Mouse (Mus musculus) lung, postnatal 0 days (tissue): ENCODE data around the gene Ccdc73. TPM values are rescaled to one million over a fixed set of nuclear protein-coding genes. Genes with fewer than 3 reads are reported as not detected.
A peak's percentile ranks its signal among the peaks of the same experiment; 100 is the strongest.

Source experiments
- ATAC-seq: fragments of 200-750 bp; cut with Nextera tagmentation; 2 replicates; pipeline ENCODE4 v1.8.0; 2017; ENCODE audit warnings: moderate library complexity
- DNase-seq: peaks from one replicate; pipeline ENCODE4 v3.0.0-alpha.2; 2016; ENCODE audit warnings: low spot score
- H3K27ac ChIP-seq: fragments of 300-500 bp; sonication (generic); 2 replicates; pipeline ENCODE4 v1.5.1; 2014; ENCODE audit warnings: antibody characterized with exemption, mild to moderate bottlenecking, low read length, mixed read lengths
- H3K27me3 ChIP-seq: fragments of 300-500 bp; sonication (generic); replicated peaks from 2 replicates; pipeline ENCODE4 v1.6.1; 2014; ENCODE audit warnings: low read length, mixed read lengths; ENCODE audit not compliant: insufficient read depth
- H3K36me3 ChIP-seq: fragments of 300-500 bp; sonication (generic); 2 replicates; pipeline ENCODE4 v1.6.1; 2014; ENCODE audit warnings: low read length, mixed read lengths; ENCODE audit not compliant: insufficient read depth
- H3K4me1 ChIP-seq: fragments of 300-500 bp; sonication (generic); 2 replicates; pipeline ENCODE4 v1.6.1; 2014; ENCODE audit warnings: antibody characterized with exemption, low read depth, low read length, mixed read lengths; ENCODE audit not compliant: insufficient read depth
- H3K4me2 ChIP-seq: fragments of 300-500 bp; sonication (generic); replicated peaks from 2 replicates; pipeline ENCODE4 v1.6.1; 2014; ENCODE audit warnings: low read depth, mild to moderate bottlenecking, low read length, moderate library complexity, mixed read lengths
- H3K4me3 ChIP-seq: fragments of 300-500 bp; sonication (generic); 2 replicates; pipeline ENCODE4 v1.5.1; 2014; ENCODE audit warnings: low read depth, low read length
- H3K9ac ChIP-seq: fragments of 300-500 bp; sonication (generic); replicated peaks from 2 replicates; pipeline ENCODE4 v1.6.1; 2014; ENCODE audit warnings: low read depth, mild to moderate bottlenecking
- H3K9me3 ChIP-seq: fragments of 300-500 bp; sonication (generic); 2 replicates; pipeline ENCODE4 v1.6.1; 2016; ENCODE audit warnings: low read length, mixed read lengths
- CTCF ChIP-seq: IDR thresholded peaks from 2 replicates; pipeline ENCODE4 v1.5.1; 2016; ENCODE audit warnings: antibody characterized with exemption, mild to moderate bottlenecking
- EP300 ChIP-seq: IDR thresholded peaks from 2 replicates; pipeline ENCODE4 v1.6.1; 2016; ENCODE audit warnings: antibody characterized with exemption, mild to moderate bottlenecking, control low read depth
- WGBS: fragments of 180-500 bp; shearing (Covaris S2); extraction: QIAGEN DNeasy Blood & Tissue Kit; methylation state at CpG from one replicate; pipeline ENCODE4 v1.1.7; 2014; 5-methylcytosine and 5-hydroxymethylcytosine counted together
- polyA plus RNA-seq: library from polyadenylated mRNA; unstranded; fragments of >200 nt; fragmentation: Nextera tagmentation; extraction: Ambion mirVana; gene quantifications from 2 replicates; pipeline ENCODE4 v1.2.1, GENCODE M21; 2015

The Ccdc73 gene
- polyA plus RNA-seq, 1 experiment from 2014 or later = 9.2 TPM

DNA sequence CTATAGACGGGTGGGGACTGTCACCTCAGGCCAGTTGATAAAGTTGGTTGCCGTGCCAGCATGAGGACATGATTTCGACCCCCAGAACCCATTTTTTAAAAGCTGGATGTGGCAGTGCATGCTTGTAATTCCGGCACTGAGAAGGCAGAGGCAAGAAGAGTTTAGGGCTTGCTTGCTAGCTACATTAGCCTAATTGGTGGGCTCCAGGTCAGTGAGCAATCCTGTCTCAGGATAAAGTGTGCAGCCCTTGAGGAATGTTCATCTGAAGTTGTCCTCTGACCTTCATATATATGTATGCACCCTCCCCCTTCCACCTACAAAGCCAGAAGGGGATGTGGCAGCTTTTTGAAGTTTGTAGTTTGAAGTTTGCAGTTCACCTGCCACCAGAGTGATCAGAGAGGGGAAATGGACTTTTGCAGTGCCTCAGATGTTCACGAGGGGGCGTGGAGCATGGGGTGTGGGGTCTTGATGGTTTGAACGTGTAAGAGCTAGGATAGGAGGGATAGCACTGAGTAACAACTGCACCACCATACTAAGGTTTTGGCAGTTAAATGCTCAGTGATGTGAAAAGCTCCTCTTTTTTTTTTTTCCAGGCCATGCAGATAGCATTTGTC, 170.5 kb downstream of the Ccdc73 start:
- DNase-seq (no peak), ATAC-seq (no peak)
- Histone ChIP-seq H3K4me1 (no peaks in the 10 kb centered on the region), H3K27ac (no peak overlapping the region), H3K4me3 (no peak overlapping the region), H3K4me2 (no peak overlapping the region), H3K27me3 (no peaks in the 10 kb centered on the region), H3K9me3 (no peaks in the 10 kb centered on the region), H3K36me3 (no peaks in the 10 kb centered on the region), H3K9ac (no peak overlapping the region)
- TF ChIP-seq EP300 (no peak), CTCF (no peak)
- WGBS = 67% methylated on average over 7 of the region's 7 CpGs

GRCm38 (mm10) chr2:105038879-105039278, 171.3 kb downstream of the Ccdc73 start:
- H3K4me2 ChIP-seq = no peak overlapping the region
- H3K27me3 ChIP-seq = no peaks in the 10 kb centered on the region
- ATAC-seq (no peak), DNase-seq (no peak)
- no peaks in the 10 kb centered on the region for H3K9me3 ChIP-seq
- H3K4me3 ChIP-seq = no peak overlapping the region
- WGBS = 91% methylated on average over 5 of the region's 5 CpGs
- no peak overlapping the region for H3K9ac ChIP-seq
- H3K36me3 ChIP-seq = no peaks in the 10 kb centered on the region
- H3K4me1 ChIP-seq = no peaks in the 10 kb centered on the region
- no peak overlapping the region for H3K27ac ChIP-seq
- no peak for TF ChIP-seq EP300
- TF ChIP-seq CTCF = no peak

DNA sequence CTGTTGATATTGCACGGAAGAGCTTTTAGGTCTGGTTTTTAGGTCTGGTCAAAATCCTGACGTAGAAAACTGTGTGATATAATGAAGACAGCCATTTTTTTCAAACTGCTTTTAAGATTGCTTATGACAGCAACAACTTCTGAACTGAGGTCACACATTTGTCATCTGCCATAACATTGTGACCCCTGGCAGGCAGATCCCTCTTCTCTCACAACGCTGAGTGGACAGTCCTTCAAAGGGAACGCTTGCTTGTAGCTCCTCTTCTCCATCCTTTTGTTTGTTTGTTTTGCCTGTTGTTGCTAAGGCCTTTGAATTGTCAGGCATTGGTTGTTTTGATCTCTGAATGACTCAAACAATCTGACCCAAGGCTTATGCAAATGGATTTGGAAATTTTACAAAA, 173.3 kb downstream of the Ccdc73 start:
- no peak overlapping the region for H3K4me2 ChIP-seq
- no peak overlapping the region for H3K4me3 ChIP-seq
- TF ChIP-seq CTCF = no peak
- TF ChIP-seq EP300 = no peak
- no peaks in the 10 kb centered on the region for H3K27me3 ChIP-seq
- DNase-seq (peak; percentile 22), ATAC-seq (no peak)
- no peaks in the 10 kb centered on the region for H3K9me3 ChIP-seq
- H3K4me1 ChIP-seq = no peaks in the 10 kb centered on the region
- 54% methylated on average over 4 of the region's 4 CpGs for WGBS
- no peaks in the 10 kb centered on the region for H3K36me3 ChIP-seq
- no peak overlapping the region for H3K9ac ChIP-seq
- no peak overlapping the region for H3K27ac ChIP-seq

DNA sequence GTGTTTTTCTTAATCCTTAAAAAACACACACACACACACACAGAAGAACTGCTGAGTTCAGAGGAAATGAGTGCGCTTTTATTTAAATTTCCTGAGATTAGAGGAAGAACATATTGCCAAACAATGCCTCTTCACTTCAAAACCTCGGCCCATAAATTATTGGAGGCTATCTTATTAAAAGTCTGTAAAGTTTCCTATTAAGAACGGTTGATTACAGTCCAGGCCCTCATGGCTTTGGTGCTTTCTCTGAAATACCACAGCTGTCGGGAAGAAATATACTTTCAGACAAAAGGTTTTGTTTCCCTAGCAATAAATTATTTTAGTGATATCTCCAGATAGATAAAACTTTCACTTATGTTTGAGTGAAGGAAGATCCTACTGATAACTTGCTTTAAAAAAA, 175.5 kb downstream of the Ccdc73 start:
- no peak for ATAC-seq

GRCm38 (mm10) chr2:105048301-105048700, 180.7 kb downstream of the Ccdc73 start:
- ATAC-seq (no peak), DNase-seq (no peak)
- no peaks in the 10 kb centered on the region for H3K36me3 ChIP-seq
- H3K4me3 ChIP-seq = no peak overlapping the region
- no peak overlapping the region for H3K27ac ChIP-seq
- H3K4me2 ChIP-seq = no peak overlapping the region
- no peak overlapping the region for H3K9ac ChIP-seq
- H3K9me3 ChIP-seq = no peaks in the 10 kb centered on the region
- no peaks in the 10 kb centered on the region for H3K4me1 ChIP-seq
- TF ChIP-seq EP300 (no peak), CTCF (no peak)
- H3K27me3 ChIP-seq = no peaks in the 10 kb centered on the region
- WGBS = 47% methylated on average over 1 of the region's 1 CpGs

More for the DNA sequence above, 175.5 kb downstream of the Ccdc73 start:
- WGBS = 35% methylated on average over 4 of the region's 4 CpGs
- no peak for DNase-seq
- Histone ChIP-seq H3K9ac (no peak overlapping the region), H3K4me2 (no peak overlapping the region), H3K4me1 (no peaks in the 10 kb centered on the region), H3K4me3 (no peak overlapping the region), H3K9me3 (no peaks in the 10 kb centered on the region), H3K36me3 (no peaks in the 10 kb centered on the region), H3K27ac (no peak overlapping the region), H3K27me3 (no peaks in the 10 kb centered on the region)
- TF ChIP-seq CTCF (no peak), EP300 (no peak)

GRCm38 (mm10) chr2:105055529-105055928, 187.9 kb downstream of the Ccdc73 start:
- no peaks in the 10 kb centered on the region for H3K27me3 ChIP-seq
- TF ChIP-seq CTCF = no peak
- no peak for TF ChIP-seq EP300

More at GRCm38 (mm10) chr2:105055529-105055928, 187.9 kb downstream of the Ccdc73 start:
- Histone ChIP-seq H3K36me3 (no peaks in the 10 kb centered on the region), H3K4me2 (no peak overlapping the region), H3K9me3 (no peaks in the 10 kb centered on the region), H3K4me3 (no peak overlapping the region), H3K27ac (no peak overlapping the region), H3K9ac (no peak overlapping the region), H3K4me1 (peaks cover 4% of the 10 kb centered on the region; the same call in 1 of the 2 replicates)
- 56% methylated on average over 1 of the region's 1 CpGs for WGBS
- ATAC-seq (no peak), DNase-seq (no peak)
